Mouse (Mus musculus): ENCODE data around the gene Tacr3. TPM values are rescaled to one million over a fixed set of nuclear protein-coding genes. Genes with fewer than 3 reads are reported as not detected.

Gene Tacr3
- not detected for polyA plus RNA-seq (2017; shearing (Covaris generic))

DNA sequence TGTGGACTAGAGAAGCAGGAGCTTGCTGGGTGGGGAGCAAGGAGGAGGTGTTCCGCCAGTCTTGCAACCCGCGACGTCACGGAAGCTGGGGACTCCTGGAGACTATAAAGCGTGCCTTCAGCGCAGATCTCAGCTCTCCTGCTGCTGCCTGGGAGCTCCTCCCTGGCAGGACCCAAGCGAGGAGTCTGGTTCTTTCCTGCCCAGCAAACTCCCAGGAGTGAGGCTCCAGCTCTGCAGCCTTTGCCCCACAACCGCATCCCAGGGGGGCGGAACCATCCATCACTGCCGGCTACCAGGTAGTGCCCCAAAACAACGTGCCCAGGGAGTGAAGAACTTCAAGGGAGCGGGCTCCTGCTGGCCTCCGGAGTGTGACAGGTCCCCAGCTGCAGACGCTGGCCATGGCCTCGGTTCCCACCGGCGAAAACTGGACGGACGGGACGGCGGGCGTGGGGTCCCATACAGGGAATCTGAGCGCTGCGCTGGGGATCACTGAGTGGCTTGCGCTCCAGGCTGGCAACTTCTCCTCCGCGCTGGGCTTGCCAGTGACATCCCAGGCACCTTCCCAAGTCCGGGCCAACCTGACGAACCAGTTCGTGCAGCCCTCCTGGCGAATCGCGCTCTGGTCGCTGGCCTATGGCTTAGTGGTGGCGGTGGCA lies at the start of gene Tacr3:
Gene Tacr3 (plus strand): TSS at position 133 of the 656 bp plus-strand sequence.

